Mouse (Mus musculus) hindbrain, embryonic 14.5 days (tissue): ENCODE measurements around the gene Cdk5rap3. TPM values are rescaled to one million over a fixed set of nuclear protein-coding genes. Genes with fewer than 3 reads are reported as not detected.

Experiments used
- ATAC-seq: fragments of 200-750 bp; cut with Nextera tagmentation; 2 replicates; pipeline ENCODE4 v1.8.0; 2017; ENCODE audit warnings: moderate number of reproducible peaks, mild to moderate bottlenecking, moderate TSS enrichment, moderate library complexity; ENCODE audit not compliant: low FRiP score
- DNase-seq: peaks from one replicate; pipeline ENCODE4 v3.0.0-alpha.2; 2015; ENCODE audit warnings: low spot score
- H3K27ac ChIP-seq: fragments of 300-500 bp; sonication (generic); 2 replicates; pipeline ENCODE4 v1.5.1; 2014; ENCODE audit warnings: mild to moderate bottlenecking, moderate library complexity
- H3K27me3 ChIP-seq: fragments of 300-500 bp; sonication (generic); 2 replicates; pipeline ENCODE4 v1.6.1; 2014; ENCODE audit warnings: mild to moderate bottlenecking, low read length, mixed read lengths; ENCODE audit not compliant: control insufficient read depth, insufficient read depth
- H3K36me3 ChIP-seq: fragments of 300-500 bp; sonication (generic); replicated peaks from 2 replicates; pipeline ENCODE4 v1.6.1; 2014; ENCODE audit not compliant: control insufficient read depth, insufficient read depth
- H3K4me1 ChIP-seq: fragments of 300-500 bp; sonication (generic); replicated peaks from 2 replicates; pipeline ENCODE4 v1.6.1; 2014; ENCODE audit warnings: antibody characterized with exemption, low read length, mixed read lengths; ENCODE audit not compliant: control insufficient read depth, insufficient read depth
- H3K4me2 ChIP-seq: fragments of 300-500 bp; sonication (generic); replicated peaks from 2 replicates; pipeline ENCODE4 v1.6.1; 2014; ENCODE audit warnings: mild to moderate bottlenecking, moderate library complexity
- H3K4me3 ChIP-seq: fragments of 300-500 bp; sonication (generic); replicated peaks from 2 replicates; pipeline ENCODE4 v1.5.1; 2014; ENCODE audit warnings: mild to moderate bottlenecking, low read length
- H3K9ac ChIP-seq: fragments of 300-500 bp; sonication (generic); 2 replicates; pipeline ENCODE4 v1.6.1; 2014
- H3K9me3 ChIP-seq: fragments of 300-500 bp; sonication (generic); 2 replicates; pipeline ENCODE4 v1.6.1; 2016; ENCODE audit warnings: low read length; ENCODE audit not compliant: control insufficient read depth
- WGBS: fragments of 180-500 bp; shearing (Covaris S2); extraction: QIAGEN DNeasy Blood & Tissue Kit; methylation state at CpG from one replicate; pipeline ENCODE4 v1.1.7; 2014; 5-methylcytosine and 5-hydroxymethylcytosine counted together
- polyA plus RNA-seq: library from polyadenylated mRNA; unstranded; fragments of >200 nt; fragmentation: Nextera tagmentation; extraction: Ambion mirVana; gene quantifications from 2 replicates; pipeline ENCODE4 v1.2.1, GENCODE M21; 2014

The Cdk5rap3 gene
- polyA plus RNA-seq, 1 experiment from 2014 or later, result 77.8 TPM

- WGBS, result 90% methylated on average over 12 of the region's 12 CpGs
- DNase-seq (no peak), ATAC-seq (no peak)
- Histone ChIP-seq H3K9me3 (no peaks in the 10 kb centered on the region), H3K27ac (no peak overlapping the region), H3K27me3 (peaks cover 5% of the 10 kb centered on the region; the same call in 1 of the 2 replicates), H3K4me3 (no peak overlapping the region), H3K36me3 (no peaks in the 10 kb centered on the region), H3K4me2 (no peak overlapping the region), H3K9ac (no peak overlapping the region), H3K4me1 (no peaks in the 10 kb centered on the region)
Measured at GRCm38 (mm10) chr11:96925469-96926148, 9.3 kb upstream of the Cdk5rap3 start.

- 85% methylated on average over 11 of the region's 11 CpGs for WGBS
- H3K4me3 ChIP-seq, result no peak overlapping the region
- no peaks in the 10 kb centered on the region for H3K9me3 ChIP-seq
- H3K9ac ChIP-seq, result no peak overlapping the region
- DNase-seq, result no peak
- no peak overlapping the region for H3K4me2 ChIP-seq
- no peak overlapping the region for H3K27ac ChIP-seq
- H3K27me3 ChIP-seq, result peaks cover 4% of the 10 kb centered on the region; the same call in 1 of the 2 replicates
- no peaks in the 10 kb centered on the region for H3K4me1 ChIP-seq
- ATAC-seq, result no peak
- H3K36me3 ChIP-seq, result no peaks in the 10 kb centered on the region
Measured at GRCm38 (mm10) chr11:96924861-96925260, 8.6 kb upstream of the Cdk5rap3 start.

GRCm38 (mm10) chr11:96919003-96919402, 2.7 kb upstream of the Cdk5rap3 start:
- H3K4me2 ChIP-seq, result no peak overlapping the region
- no peak overlapping the region for H3K9ac ChIP-seq
- DNase-seq, result no peak
- no peaks in the 10 kb centered on the region for H3K9me3 ChIP-seq
- peaks cover 8% of the 10 kb centered on the region for H3K4me1 ChIP-seq
- no peaks in the 10 kb centered on the region for H3K27me3 ChIP-seq
- 60% methylated on average over 6 of the region's 6 CpGs for WGBS
- no peak overlapping the region for H3K27ac ChIP-seq
- no peak for ATAC-seq
- H3K36me3 ChIP-seq, result no peaks in the 10 kb centered on the region
- H3K4me3 ChIP-seq, result no peak overlapping the region

- DNase-seq (no peak), ATAC-seq (no peak)
- no peak overlapping the region for H3K4me3 ChIP-seq
- no peak overlapping the region for H3K4me2 ChIP-seq
- 89% methylated on average over 6 of the region's 6 CpGs for WGBS
- no peak overlapping the region for H3K9ac ChIP-seq
- H3K27ac ChIP-seq, result no peak overlapping the region
- peaks cover 8% of the 10 kb centered on the region for H3K4me1 ChIP-seq
- no peaks in the 10 kb centered on the region for H3K27me3 ChIP-seq
- no peaks in the 10 kb centered on the region for H3K36me3 ChIP-seq
- H3K9me3 ChIP-seq, result no peaks in the 10 kb centered on the region
Measured at GRCm38 (mm10) chr11:96917415-96917814, 1.1 kb upstream of the Cdk5rap3 start.

GRCm38 (mm10) chr11:96916885-96917396, 645 bp upstream of the Cdk5rap3 start:
- WGBS, result 32% methylated on average over 12 of the region's 13 CpGs
- H3K4me1 ChIP-seq, result peaks cover 8% of the 10 kb centered on the region
- no peaks in the 10 kb centered on the region for H3K27me3 ChIP-seq
- peak overlapping the region; percentile 11; the same call in 1 of the 2 replicates for H3K4me3 ChIP-seq
- no peak for DNase-seq
- no peaks in the 10 kb centered on the region for H3K9me3 ChIP-seq
- no peak overlapping the region for H3K27ac ChIP-seq
- H3K36me3 ChIP-seq, result peaks cover 5% of the 10 kb centered on the region; the same call in 1 of the 2 replicates
- H3K4me2 ChIP-seq, result peak overlapping the region; percentile 48
- no peak for ATAC-seq
- no peak overlapping the region for H3K9ac ChIP-seq

- no peak overlapping the region for H3K4me2 ChIP-seq
- no peak overlapping the region for H3K9ac ChIP-seq
- no peak overlapping the region for H3K4me3 ChIP-seq
- H3K27me3 ChIP-seq, result no peaks in the 10 kb centered on the region
- DNase-seq (no peak), ATAC-seq (no peak)
- H3K27ac ChIP-seq, result no peak overlapping the region
- no peaks in the 10 kb centered on the region for H3K9me3 ChIP-seq
- peaks cover 15% of the 10 kb centered on the region for H3K4me1 ChIP-seq
- 93% methylated on average over 11 of the region's 11 CpGs for WGBS
- peaks cover 37% of the 10 kb centered on the region for H3K36me3 ChIP-seq
Measured at GRCm38 (mm10) chr11:96912682-96913081, 3.6 kb downstream of the Cdk5rap3 start.

- H3K27me3 ChIP-seq, result no peaks in the 10 kb centered on the region
- no peak overlapping the region for H3K4me3 ChIP-seq
- H3K9me3 ChIP-seq, result no peaks in the 10 kb centered on the region
- peaks cover 41% of the 10 kb centered on the region for H3K36me3 ChIP-seq
- no peak overlapping the region for H3K4me2 ChIP-seq
- 22% methylated on average over 7 of the region's 7 CpGs for WGBS
- DNase-seq (peak; percentile 89), ATAC-seq (peak; percentile 44)
- peaks cover 31% of the 10 kb centered on the region for H3K4me1 ChIP-seq
- H3K27ac ChIP-seq, result no peak overlapping the region
- no peak overlapping the region for H3K9ac ChIP-seq
Measured at GRCm38 (mm10) chr11:96910003-96910402, 6.3 kb downstream of the Cdk5rap3 start.

- no peaks in the 10 kb centered on the region for H3K27me3 ChIP-seq
- no peak for DNase-seq
- peaks cover 36% of the 10 kb centered on the region for H3K4me1 ChIP-seq
- H3K36me3 ChIP-seq, result peaks cover 41% of the 10 kb centered on the region
- ATAC-seq, result no peak
- H3K27ac ChIP-seq, result peak overlapping the region; percentile 82; the same call in 1 of the 2 replicates
- no peak overlapping the region for H3K4me3 ChIP-seq
- H3K9me3 ChIP-seq, result no peaks in the 10 kb centered on the region
- no peak overlapping the region for H3K4me2 ChIP-seq
- WGBS, result 87% methylated on average over 12 of the region's 12 CpGs
- H3K9ac ChIP-seq, result no peak overlapping the region
Measured at GRCm38 (mm10) chr11:96908594-96908993, 7.7 kb downstream of the Cdk5rap3 start.

GRCm38 (mm10) chr11:96906431-96907161, 9.7 kb downstream of the Cdk5rap3 start:
- H3K4me3 ChIP-seq, result no peak overlapping the region
- 23% methylated on average over 15 of the region's 15 CpGs for WGBS
- peak overlapping the region; percentile 30; the same call in 1 of the 2 replicates for H3K9ac ChIP-seq
- ATAC-seq (no peak), DNase-seq (no peak)
- H3K4me1 ChIP-seq, result peaks cover 55% of the 10 kb centered on the region
- H3K4me2 ChIP-seq, result no peak overlapping the region; the same call in 1 of the 2 replicates
- H3K9me3 ChIP-seq, result no peaks in the 10 kb centered on the region
- H3K27me3 ChIP-seq, result no peaks in the 10 kb centered on the region
- peaks cover 33% of the 10 kb centered on the region for H3K36me3 ChIP-seq
- peak overlapping the region; percentile 82 for H3K27ac ChIP-seq
